Mouse (Mus musculus) heart, postnatal 0 days (tissue): ENCODE data around the gene Tns1. TPM values are rescaled to one million over a fixed set of nuclear protein-coding genes. Genes with fewer than 3 reads are reported as not detected.

Source experiments
- ATAC-seq: fragments of 200-750 bp; cut with Nextera tagmentation; 2 replicates; pipeline ENCODE4 v1.8.0; 2017; ENCODE audit warnings: low read depth, moderate number of reproducible peaks, moderate library complexity; ENCODE audit not compliant: insufficient read depth
- DNase-seq: peaks from one replicate; pipeline ENCODE4 v3.0.0-alpha.2; 2016; ENCODE audit warnings: low spot score
- H3K27ac ChIP-seq: fragments of 300-500 bp; sonication (generic); 2 replicates; pipeline ENCODE4 v1.5.1; 2014; ENCODE audit warnings: low read depth, mild to moderate bottlenecking
- H3K27me3 ChIP-seq: fragments of 300-500 bp; sonication (generic); 2 replicates; pipeline ENCODE4 v1.6.1; 2014; ENCODE audit warnings: low read length, mixed read lengths; ENCODE audit not compliant: control insufficient read depth, insufficient read depth
- H3K36me3 ChIP-seq: fragments of 300-500 bp; sonication (generic); replicated peaks from 2 replicates; pipeline ENCODE4 v1.6.1; 2014; ENCODE audit warnings: low read length, mixed read lengths; ENCODE audit not compliant: control insufficient read depth, insufficient read depth
- H3K4me1 ChIP-seq: fragments of 300-500 bp; sonication (generic); 2 replicates; pipeline ENCODE4 v1.6.1; 2014; ENCODE audit warnings: antibody characterized with exemption; ENCODE audit not compliant: control insufficient read depth, insufficient read depth
- H3K4me2 ChIP-seq: fragments of 300-500 bp; sonication (generic); 2 replicates; pipeline ENCODE4 v1.6.1; 2014; ENCODE audit warnings: low read depth, mild to moderate bottlenecking, low read length, moderate library complexity
- H3K4me3 ChIP-seq: fragments of 300-500 bp; sonication (generic); 2 replicates; pipeline ENCODE4 v1.5.1; 2014; ENCODE audit warnings: low read depth, low read length
- H3K9ac ChIP-seq: fragments of 300-500 bp; sonication (generic); replicated peaks from 2 replicates; pipeline ENCODE4 v1.6.1; 2014; ENCODE audit warnings: low read depth, low read length, mixed read lengths
- H3K9me3 ChIP-seq: fragments of 300-500 bp; sonication (generic); replicated peaks from 2 replicates; pipeline ENCODE4 v1.6.1; 2016; ENCODE audit warnings: low read length; ENCODE audit not compliant: control insufficient read depth
- CTCF ChIP-seq: IDR thresholded peaks from 2 replicates; pipeline ENCODE4 v1.5.1; 2016; ENCODE audit warnings: antibody characterized with exemption, control low read depth, low read depth
- EP300 ChIP-seq: IDR thresholded peaks from 2 replicates; pipeline ENCODE4 v1.6.1; 2016; ENCODE audit warnings: antibody characterized with exemption, low read depth
- WGBS: fragments of 180-500 bp; shearing (Covaris S2); extraction: QIAGEN DNeasy Blood & Tissue Kit; methylation state at CpG from one replicate; pipeline ENCODE4 v1.1.7; 2014; 5-methylcytosine and 5-hydroxymethylcytosine counted together
- polyA plus RNA-seq: library from polyadenylated mRNA; unstranded; fragments of >200 nt; fragmentation: Nextera tagmentation; extraction: Ambion mirVana; gene quantifications from 2 replicates; pipeline ENCODE4 v1.2.1, GENCODE M21; 2015
- total RNA-seq: library from RNA; depleted of rRNA; stranded (reverse); fragments of >200 nt; gene quantifications from 2 replicates; pipeline ENCODE4 v1.2.3, GENCODE M21; 2014; ENCODE audit warnings: low replicate concordance

Tns1 gene
- total and polyA plus RNA-seq, 2 experiments from 2014 or later: 125 to 458 TPM

DNA sequence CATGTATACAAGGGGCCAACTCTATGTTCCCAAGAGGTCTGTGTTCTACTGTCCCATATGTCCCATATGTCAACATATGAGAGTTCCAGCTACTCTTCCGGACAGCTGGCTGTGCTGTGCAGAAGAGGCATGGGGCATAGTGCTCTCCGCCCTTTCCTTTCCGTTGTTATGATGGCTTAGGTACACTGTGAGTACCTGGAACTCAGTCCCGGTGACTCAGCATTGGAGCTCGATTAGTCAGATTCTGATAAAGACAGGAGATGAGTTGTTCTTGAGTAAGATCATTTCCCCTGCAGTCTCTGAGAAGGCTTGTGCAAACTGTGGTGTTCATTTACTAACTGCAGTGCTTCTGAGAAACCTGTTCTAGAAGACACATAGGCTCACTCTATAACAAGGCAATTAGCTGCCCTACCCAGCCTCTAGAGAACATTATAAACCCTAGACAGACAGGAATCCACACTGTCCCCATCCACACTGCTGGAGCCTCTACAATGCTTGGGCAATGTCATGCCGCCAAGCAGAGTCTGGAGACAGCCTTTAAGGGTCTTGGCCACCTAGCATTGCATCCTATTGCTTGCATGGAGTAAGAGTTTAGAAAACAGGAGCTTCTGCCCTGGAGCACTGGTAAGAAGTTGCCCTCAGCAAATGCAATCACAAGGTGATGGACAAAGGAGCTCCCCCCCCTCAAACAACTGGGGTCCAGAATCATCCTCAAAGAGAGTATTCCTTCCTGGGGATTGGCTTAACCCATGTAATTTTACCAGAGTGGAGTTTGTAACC is 25.0 kb upstream of the Tns1 start:
- no peaks in the 10 kb centered on the region for H3K27me3 ChIP-seq
- H3K9ac ChIP-seq: no peak overlapping the region
- no peak overlapping the region for H3K4me2 ChIP-seq
- no peaks in the 10 kb centered on the region for H3K36me3 ChIP-seq
- TF ChIP-seq EP300: no peak
- TF ChIP-seq CTCF: no peak
- H3K4me3 ChIP-seq: no peak overlapping the region
- no peak for ATAC-seq
- peaks cover 10% of the 10 kb centered on the region for H3K4me1 ChIP-seq
- H3K9me3 ChIP-seq: no peaks in the 10 kb centered on the region
- H3K27ac ChIP-seq: no peak overlapping the region
- DNase-seq: no peak
- 71% methylated on average over 6 of the region's 6 CpGs for WGBS

DNA sequence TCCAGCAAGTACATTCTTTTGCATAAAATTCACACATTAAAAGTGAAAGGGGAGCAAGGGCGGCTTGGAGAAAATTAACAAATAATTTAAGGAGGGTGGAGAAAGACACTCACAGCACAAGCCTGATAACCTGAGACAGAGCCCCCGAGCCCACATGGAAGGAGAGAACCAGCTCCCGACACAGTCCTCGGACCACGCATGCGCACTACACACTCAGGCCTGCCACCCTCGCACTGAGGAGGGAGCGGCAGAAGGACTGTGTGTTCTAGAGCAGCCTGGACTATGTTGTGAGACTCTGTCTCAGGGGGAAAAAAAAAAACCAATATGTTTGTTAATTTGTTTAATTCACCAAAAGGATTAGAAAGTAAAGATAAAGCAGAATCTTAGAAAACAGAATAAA is 17.5 kb upstream of the Tns1 start:
- H3K36me3 ChIP-seq: no peaks in the 10 kb centered on the region
- no peak overlapping the region for H3K4me2 ChIP-seq
- ATAC-seq (no peak), DNase-seq (no peak)
- peaks cover 3% of the 10 kb centered on the region; the same call in 1 of the 2 replicates for H3K4me1 ChIP-seq
- WGBS: 86% methylated on average over 8 of the region's 8 CpGs
- TF ChIP-seq EP300 (no peak), CTCF (no peak)
- H3K9me3 ChIP-seq: no peaks in the 10 kb centered on the region
- no peak overlapping the region for H3K27ac ChIP-seq
- no peak overlapping the region for H3K9ac ChIP-seq
- no peak overlapping the region for H3K4me3 ChIP-seq
- no peaks in the 10 kb centered on the region for H3K27me3 ChIP-seq

DNA sequence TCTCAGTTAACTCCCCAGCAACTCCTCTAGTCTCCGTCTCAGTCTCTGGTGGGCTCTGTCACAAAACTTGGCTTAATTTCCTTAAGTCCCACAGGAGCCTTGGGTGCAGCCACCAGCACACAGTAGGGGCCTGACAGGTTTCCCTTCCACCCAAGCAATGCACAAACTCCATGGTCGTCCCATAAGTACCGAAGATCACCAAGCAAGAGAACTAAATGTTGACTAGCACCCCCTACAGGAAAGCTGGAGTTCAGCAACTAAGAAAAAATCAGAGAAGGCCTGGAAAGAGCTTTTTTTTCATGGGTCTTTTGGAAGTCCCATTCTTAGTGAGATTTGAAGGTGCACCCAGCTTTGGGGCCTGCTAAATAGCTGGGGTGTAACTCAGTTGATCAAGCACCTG is 15.2 kb upstream of the Tns1 start:
- WGBS: 51% methylated on average over 3 of the region's 3 CpGs
- no peak for ATAC-seq
- H3K4me2 ChIP-seq: no peak overlapping the region

DNA sequence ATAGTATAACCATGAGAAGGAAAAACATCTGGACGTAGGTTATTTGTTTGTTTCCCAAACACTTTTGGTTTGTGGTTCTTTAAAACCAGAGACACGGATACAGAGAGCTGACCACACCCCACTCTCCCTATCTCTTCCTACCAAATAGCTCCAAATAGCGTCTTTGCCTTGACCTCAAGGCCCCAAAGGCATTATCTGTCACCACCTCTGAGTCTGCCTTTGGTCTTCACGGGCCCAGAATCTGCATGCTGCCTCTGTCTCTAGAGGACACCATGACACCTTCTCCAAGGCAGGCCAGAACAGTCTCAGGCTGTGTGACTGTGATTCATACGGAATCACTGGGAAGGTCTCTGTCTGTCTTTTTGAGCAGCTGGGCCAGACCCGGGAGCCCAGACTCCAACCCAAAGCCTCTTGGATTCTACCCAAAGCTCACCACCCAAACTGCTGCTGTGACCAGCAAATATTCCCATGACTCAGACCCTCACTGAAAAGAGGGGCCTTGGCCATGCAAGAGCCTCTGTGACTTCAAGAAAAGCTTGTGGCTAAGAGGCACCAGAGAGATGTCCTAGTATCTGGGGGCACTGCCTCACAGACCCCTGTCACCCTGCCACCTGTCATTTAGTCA is 11.2 kb upstream of the Tns1 start:
- no peaks in the 10 kb centered on the region for H3K36me3 ChIP-seq
- H3K27me3 ChIP-seq: no peaks in the 10 kb centered on the region
- no peak overlapping the region for H3K4me2 ChIP-seq
- WGBS: 49% methylated on average over 6 of the region's 6 CpGs
- no peak overlapping the region for H3K27ac ChIP-seq
- ATAC-seq (no peak; the same call in 1 of the 2 replicates), DNase-seq (no peak)
- no peak overlapping the region for H3K9ac ChIP-seq
- H3K4me3 ChIP-seq: no peak overlapping the region
- H3K4me1 ChIP-seq: no peaks in the 10 kb centered on the region
- H3K9me3 ChIP-seq: no peaks in the 10 kb centered on the region
- TF ChIP-seq CTCF: no peak
- no peak for TF ChIP-seq EP300

More for the DNA sequence above, 15.2 kb upstream of the Tns1 start:
- TF ChIP-seq EP300 (no peak), CTCF (peak; percentile 26; the same call in 1 of the 2 replicates)
- Histone ChIP-seq H3K36me3 (no peaks in the 10 kb centered on the region), H3K9me3 (no peaks in the 10 kb centered on the region), H3K27ac (no peak overlapping the region), H3K4me1 (no peaks in the 10 kb centered on the region), H3K9ac (no peak overlapping the region), H3K27me3 (no peaks in the 10 kb centered on the region), H3K4me3 (no peak overlapping the region)
- DNase-seq: no peak

DNA sequence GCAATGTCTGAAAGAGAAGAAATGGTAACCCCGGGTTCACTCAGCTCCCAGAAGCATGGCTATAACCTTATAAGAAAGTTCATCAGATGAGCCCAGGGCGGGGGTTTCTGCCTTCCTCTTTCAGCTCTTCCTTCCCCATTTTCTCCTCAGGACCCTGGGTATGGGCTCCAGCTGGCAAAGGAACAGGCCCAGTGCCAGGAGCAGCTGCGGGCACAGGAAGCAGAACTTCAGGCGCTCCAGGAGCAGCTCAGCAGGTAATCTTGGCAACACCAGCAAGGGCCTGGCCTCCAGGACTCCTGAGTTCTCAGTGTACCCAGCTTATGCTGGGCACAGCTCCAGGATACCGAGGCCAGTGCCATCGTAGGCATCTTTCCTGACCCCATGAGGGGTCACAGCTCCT is 9.7 kb upstream of the Tns1 start:
- Histone ChIP-seq H3K4me3 (no peak overlapping the region), H3K27ac (no peak overlapping the region), H3K4me1 (no peaks in the 10 kb centered on the region), H3K9ac (no peak overlapping the region), H3K4me2 (no peak overlapping the region), H3K27me3 (no peaks in the 10 kb centered on the region), H3K36me3 (no peaks in the 10 kb centered on the region), H3K9me3 (no peaks in the 10 kb centered on the region)
- WGBS: 67% methylated on average over 6 of the region's 6 CpGs
- no peak for ATAC-seq
- TF ChIP-seq CTCF (no peak), EP300 (no peak)
- DNase-seq: no peak
